Mouse (Mus musculus) testis, adult 2 months (tissue): Measurements from ENCODE around the gene Kdm5b. TPM values are rescaled to one million over a fixed set of nuclear protein-coding genes. Genes with fewer than 3 reads are reported as not detected.

Source experiments
- H3K27ac ChIP-seq: fragments of 200-500 bp; 2 replicates; pipeline ENCODE4 v1.5.1; 2012; ENCODE audit warnings: low read depth, low read length; ENCODE audit not compliant: control insufficient read depth, insufficient read depth
- H3K27me3 ChIP-seq: fragments of 200-500 bp; 2 replicates; pipeline ENCODE4 v1.6.1; 2012; ENCODE audit warnings: mild to moderate bottlenecking, low read length, moderate library complexity; ENCODE audit not compliant: control insufficient read depth, insufficient read depth
- H3K36me3 ChIP-seq: fragments of 200-500 bp; 2 replicates; pipeline ENCODE4 v1.6.1; 2012; ENCODE audit warnings: mild to moderate bottlenecking, low read length; ENCODE audit not compliant: control insufficient read depth, insufficient read depth
- H3K4me1 ChIP-seq: fragments of 200-500 bp; 2 replicates; pipeline ENCODE4 v1.6.1; 2012; ENCODE audit warnings: low read length; ENCODE audit not compliant: control insufficient read depth, insufficient read depth
- H3K4me3 ChIP-seq: fragments of 200-500 bp; 2 replicates; pipeline ENCODE4 v1.5.1; 2012; ENCODE audit warnings: low read depth, mild to moderate bottlenecking, low read length, moderate library complexity, mixed read lengths; ENCODE audit not compliant: control insufficient read depth
- CTCF ChIP-seq: fragments of 200-500 bp; IDR thresholded peaks from 2 replicates; pipeline ENCODE4 v1.5.1; 2012; ENCODE audit warnings: low read depth, mild to moderate bottlenecking, inconsistent platforms, low read length, moderate library complexity; ENCODE audit not compliant: control insufficient read depth, insufficient read depth, insufficient replicate concordance
- POLR2A ChIP-seq: fragments of 200-500 bp; IDR thresholded peaks from 2 replicates; pipeline ENCODE4 v1.6.1; 2012; ENCODE audit warnings: low read depth, mild to moderate bottlenecking, inconsistent platforms, low read length, moderate library complexity; ENCODE audit not compliant: control insufficient read depth
- polyA plus RNA-seq: library from polyadenylated mRNA; depleted of rRNA; stranded (reverse); fragments of >200 nt; gene quantifications from 2 replicates; pipeline ENCODE4 v1.2.3, GENCODE M21; 2012

The Kdm5b gene
- polyA plus RNA-seq, 1 experiment: 43.6 TPM

DNA sequence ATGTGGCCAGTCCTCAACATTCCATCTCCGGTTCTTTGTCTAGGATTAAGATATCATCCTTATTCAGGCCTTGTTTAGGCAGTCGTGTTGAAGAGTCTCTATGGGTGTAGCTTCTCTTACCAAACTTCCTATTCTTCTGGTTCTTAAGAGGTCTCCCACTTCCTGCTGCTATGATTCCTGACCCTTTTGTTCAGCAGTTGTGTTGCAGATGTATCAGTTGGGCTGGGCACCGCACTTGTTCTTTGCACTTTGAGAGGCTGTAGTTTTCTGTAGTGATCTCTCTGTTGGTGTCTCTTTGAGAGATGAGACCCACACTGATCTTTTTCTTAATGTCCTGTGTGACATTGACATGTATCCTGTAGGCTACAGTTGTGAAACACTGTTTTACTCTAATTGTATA lies 10.7 kb downstream of the Kdm5b start:
- TF ChIP-seq CTCF: no peak
- TF ChIP-seq POLR2A: no peak
- no peak overlapping the region for H3K4me3 ChIP-seq
- H3K27ac ChIP-seq: no peak overlapping the region
- no peaks in the 10 kb centered on the region for H3K36me3 ChIP-seq
- no peaks in the 10 kb centered on the region; the same call in 1 of the 2 replicates for H3K4me1 ChIP-seq
- no peaks in the 10 kb centered on the region for H3K27me3 ChIP-seq

DNA sequence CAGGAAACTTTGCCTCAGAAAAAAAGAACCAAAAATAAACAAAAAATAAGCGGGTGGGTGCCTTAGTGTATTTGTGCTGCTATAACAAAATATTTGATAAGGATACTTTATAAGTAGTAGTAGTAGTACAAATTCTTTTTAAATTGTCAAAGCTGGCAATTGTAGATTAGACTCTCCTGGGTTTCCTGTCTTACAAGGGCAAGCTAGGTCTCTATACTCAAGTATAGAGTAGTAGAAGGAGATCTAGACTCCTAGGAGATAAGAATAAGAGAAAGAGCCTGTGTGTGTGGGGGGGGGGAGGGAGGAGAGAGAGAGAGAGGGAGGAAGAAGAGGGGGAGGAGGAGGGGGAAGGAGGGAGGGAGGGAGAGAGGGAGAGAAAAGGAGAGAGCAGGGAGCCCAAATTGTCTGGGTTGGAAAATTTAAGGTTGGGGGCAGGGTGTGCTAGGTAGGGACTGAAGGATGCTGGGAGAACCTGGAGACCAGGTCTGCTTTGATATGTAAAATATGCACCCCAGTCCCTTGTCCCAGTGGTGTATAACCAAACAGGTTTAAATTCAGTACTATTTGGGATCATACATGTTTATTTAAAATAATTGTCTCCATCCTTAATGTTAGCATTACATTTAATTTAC lies 13.4 kb downstream of the Kdm5b start:
- Histone ChIP-seq H3K27me3 (no peaks in the 10 kb centered on the region), H3K4me3 (no peak overlapping the region), H3K27ac (no peak overlapping the region), H3K36me3 (no peaks in the 10 kb centered on the region), H3K4me1 (0 out of 2 replicates have a peak, but pooled peaks cover 3% of the 10 kb centered on the region)
- TF ChIP-seq POLR2A: no peak
- no peak for TF ChIP-seq CTCF

DNA sequence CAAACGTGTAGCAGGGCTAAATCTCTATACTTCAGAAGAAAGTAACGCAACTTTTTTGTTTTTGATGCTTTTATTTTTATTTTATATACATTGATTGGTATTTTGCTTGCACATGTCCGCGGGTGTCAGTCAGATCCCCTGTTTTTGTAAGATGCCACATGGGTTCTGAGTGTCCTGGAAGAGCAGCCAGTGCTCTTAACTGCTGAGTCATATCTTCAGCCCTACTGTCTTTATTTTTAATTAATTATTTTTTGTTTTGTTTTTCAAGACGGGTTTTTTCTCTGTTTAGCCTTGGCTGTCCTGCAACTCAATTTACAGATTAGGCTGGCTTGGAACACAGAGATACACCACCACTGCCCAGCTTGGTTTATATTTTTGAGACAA lies 14.0 kb downstream of the Kdm5b start:
- Histone ChIP-seq H3K4me1 (0 out of 2 replicates have a peak, but pooled peaks cover 3% of the 10 kb centered on the region), H3K27me3 (no peaks in the 10 kb centered on the region), H3K36me3 (no peaks in the 10 kb centered on the region), H3K4me3 (no peak overlapping the region), H3K27ac (no peak overlapping the region)
- TF ChIP-seq POLR2A (no peak), CTCF (no peak)

DNA sequence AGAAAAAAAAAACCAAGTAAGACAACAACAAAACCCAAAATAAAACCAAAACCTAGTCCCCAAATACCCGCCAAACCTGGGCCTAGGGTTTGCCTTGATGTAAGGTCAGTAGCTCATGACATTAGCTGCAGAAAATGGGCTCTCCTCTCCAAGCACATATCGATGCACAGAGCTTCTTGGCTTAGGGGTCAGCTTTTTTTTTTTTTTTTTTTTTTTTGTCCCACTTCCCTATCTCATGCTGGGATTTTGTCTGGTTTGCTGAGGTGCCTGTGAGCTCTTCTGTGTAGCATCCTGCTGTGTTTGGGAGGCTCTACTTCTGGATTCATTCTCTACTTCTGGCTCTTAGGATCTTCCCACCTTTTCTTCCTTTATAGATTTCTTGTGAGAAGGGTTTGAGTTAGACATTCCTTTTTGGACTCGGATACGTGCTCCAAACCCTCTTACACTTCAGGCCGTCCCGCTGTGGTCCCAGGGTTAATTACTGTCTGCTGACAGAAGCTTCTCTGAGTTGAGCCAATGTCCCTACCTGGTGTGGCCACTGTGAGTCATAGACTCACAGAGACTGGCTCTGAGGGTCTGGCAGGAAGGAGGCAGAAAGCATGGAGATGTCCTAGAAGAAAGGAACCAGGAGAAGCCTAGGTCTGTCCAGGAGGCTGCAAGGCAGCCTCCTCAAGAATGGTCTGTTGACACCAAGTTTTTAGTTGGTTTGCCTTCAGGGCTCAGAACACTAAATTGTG lies 17.6 kb downstream of the Kdm5b start:
- Histone ChIP-seq H3K27ac (no peak overlapping the region), H3K36me3 (no peaks in the 10 kb centered on the region; the same call in 1 of the 2 replicates), H3K4me3 (no peak overlapping the region), H3K4me1 (0 out of 2 replicates have a peak, but pooled peaks cover 3% of the 10 kb centered on the region), H3K27me3 (no peaks in the 10 kb centered on the region)
- TF ChIP-seq POLR2A: no peak
- TF ChIP-seq CTCF: no peak

DNA sequence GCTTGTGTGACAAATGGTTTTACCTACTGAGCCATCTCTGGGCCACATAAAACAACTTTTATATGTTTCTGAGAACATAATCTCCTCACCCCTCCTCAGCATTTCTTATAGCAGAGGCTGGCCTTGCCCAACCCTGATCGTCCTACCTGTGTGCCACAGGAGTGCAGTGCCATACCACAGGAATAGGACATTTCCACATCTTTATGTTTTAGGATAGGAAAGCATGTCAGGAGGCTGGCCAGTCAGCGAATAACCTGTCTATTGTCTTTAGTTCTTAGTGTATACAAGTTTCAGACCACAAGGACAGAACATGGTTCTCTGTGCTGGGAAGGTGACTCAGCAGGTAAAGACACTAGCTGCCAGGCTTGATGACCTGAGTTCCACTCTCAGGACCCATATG lies 20.8 kb downstream of the Kdm5b start:
- TF ChIP-seq POLR2A (no peak), CTCF (no peak)
- Histone ChIP-seq H3K27me3 (no peaks in the 10 kb centered on the region), H3K36me3 (no peaks in the 10 kb centered on the region; the same call in 1 of the 2 replicates), H3K4me1 (0 out of 2 replicates have a peak, but pooled peaks cover 3% of the 10 kb centered on the region), H3K27ac (no peak overlapping the region), H3K4me3 (no peak overlapping the region)

DNA sequence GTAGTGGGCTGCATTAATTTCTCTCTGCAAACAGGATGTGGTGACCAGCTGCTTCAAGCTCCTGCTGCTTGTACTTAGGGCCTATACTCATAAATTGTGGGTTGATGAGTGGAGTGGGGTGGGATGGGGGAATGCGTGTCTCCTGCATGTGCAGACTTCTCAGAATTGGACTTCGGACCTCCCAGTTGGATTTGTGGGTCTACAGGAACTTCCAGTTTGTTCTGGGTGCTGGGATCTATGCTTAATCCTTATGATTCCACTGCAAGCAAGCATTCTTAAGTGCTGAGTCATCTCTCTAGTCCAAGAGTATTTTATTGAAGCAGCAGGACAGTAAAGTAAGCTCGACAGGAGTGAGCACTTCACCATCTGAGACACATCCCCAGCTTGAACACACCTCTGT lies 23.6 kb downstream of the Kdm5b start:
- no peaks in the 10 kb centered on the region for H3K27me3 ChIP-seq
- H3K4me3 ChIP-seq: no peak overlapping the region
- no peak overlapping the region for H3K27ac ChIP-seq
- TF ChIP-seq POLR2A (no peak), CTCF (no peak)
- no peaks in the 10 kb centered on the region for H3K4me1 ChIP-seq
- H3K36me3 ChIP-seq: no peaks in the 10 kb centered on the region; the same call in 1 of the 2 replicates

DNA sequence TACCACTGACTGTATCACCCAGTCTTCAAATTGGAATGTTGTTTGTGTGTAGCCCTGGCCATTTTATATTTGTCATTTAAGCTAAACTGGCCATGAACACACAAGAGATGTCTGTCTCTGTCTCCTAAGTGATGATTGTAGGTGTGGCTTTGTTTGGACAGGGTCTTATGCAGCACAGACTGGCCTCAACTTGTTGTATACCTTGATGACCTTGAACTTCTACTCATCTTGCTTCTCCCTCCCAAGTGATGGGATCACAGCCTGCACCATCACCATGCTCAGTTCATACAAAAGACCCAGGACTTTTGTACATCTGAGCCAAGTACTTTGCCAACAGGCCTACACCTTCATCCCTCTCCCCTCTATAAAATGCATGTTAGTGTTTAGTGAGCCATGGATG lies 29.7 kb downstream of the Kdm5b start:
- no peaks in the 10 kb centered on the region for H3K27me3 ChIP-seq
- H3K36me3 ChIP-seq: peaks cover 4% of the 10 kb centered on the region; the same call in 1 of the 2 replicates

More for the DNA sequence above, 29.7 kb downstream of the Kdm5b start:
- no peak overlapping the region for H3K4me3 ChIP-seq
- no peaks in the 10 kb centered on the region for H3K4me1 ChIP-seq
- no peak for TF ChIP-seq POLR2A
- TF ChIP-seq CTCF: no peak
- no peak overlapping the region for H3K27ac ChIP-seq
